Mouse (Mus musculus) ES-Bruce4 (cell line): ENCODE data around the gene Ankrd24.

Source experiments
- CTCF ChIP-seq: IDR thresholded peaks from one replicate; pipeline ENCODE4 v1.8.1; 2011; ENCODE audit warnings: low read depth, low read length
- EP300 ChIP-seq: IDR thresholded peaks from 2 replicates; pipeline ENCODE4 v1.6.1; 2011; ENCODE audit warnings: low read depth, low read length; ENCODE audit not compliant: insufficient read depth
- POLR2A ChIP-seq: IDR thresholded peaks from one replicate; pipeline ENCODE4 v1.8.1; 2011; ENCODE audit warnings: low read length; ENCODE audit not compliant: insufficient read depth

- no peak for TF ChIP-seq CTCF
- no peak for TF ChIP-seq EP300
- no peak for TF ChIP-seq POLR2A
Observed at GRCm38 (mm10) chr10:81638101-81638500, 9.8 kb downstream of the Ankrd24 start.
